Mouse (Mus musculus) lung, embryonic 15.5 days (tissue): Measurements from ENCODE around the gene Ccdc9. TPM values are rescaled to one million over a fixed set of nuclear protein-coding genes. Genes with fewer than 3 reads are reported as not detected.
"Not testable (repeated sequence)": the region's sequence is repeated elsewhere in the genome, so short reads cannot be mapped to it uniquely, and the experiment has no call there.

Source experiments
- ATAC-seq: fragments of 200-750 bp; cut with Nextera tagmentation; 2 replicates; pipeline ENCODE4 v1.8.0; 2017; ENCODE audit warnings: moderate number of reproducible peaks, borderline replicate concordance; ENCODE audit not compliant: low FRiP score, low TSS enrichment; ENCODE audit errors: extremely low read depth
- H3K27ac ChIP-seq: fragments of 300-500 bp; sonication (generic); 2 replicates; pipeline ENCODE4 v1.5.1; 2015; ENCODE audit warnings: moderate library complexity, mild to moderate bottlenecking, inconsistent platforms
- H3K27me3 ChIP-seq: fragments of 300-500 bp; sonication (generic); 2 replicates; pipeline ENCODE4 v1.6.1; 2015; ENCODE audit warnings: inconsistent platforms
- H3K36me3 ChIP-seq: fragments of 300-500 bp; sonication (generic); 2 replicates; pipeline ENCODE4 v1.6.1; 2015; ENCODE audit warnings: inconsistent platforms
- H3K4me1 ChIP-seq: fragments of 300-500 bp; sonication (generic); 2 replicates; pipeline ENCODE4 v1.6.1; 2015; ENCODE audit warnings: inconsistent platforms
- H3K4me2 ChIP-seq: fragments of 300-500 bp; sonication (generic); 2 replicates; pipeline ENCODE4 v1.6.1; 2015; ENCODE audit warnings: inconsistent platforms, mild to moderate bottlenecking, moderate library complexity
- H3K4me3 ChIP-seq: fragments of 300-500 bp; sonication (generic); 2 replicates; pipeline ENCODE4 v1.5.1; 2015; ENCODE audit warnings: mild to moderate bottlenecking, inconsistent platforms
- H3K9ac ChIP-seq: fragments of 300-500 bp; sonication (generic); 2 replicates; pipeline ENCODE4 v1.6.1; 2015; ENCODE audit warnings: inconsistent platforms
- H3K9me3 ChIP-seq: fragments of 300-500 bp; sonication (generic); 2 replicates; pipeline ENCODE4 v1.6.1; 2016; ENCODE audit warnings: inconsistent platforms
- WGBS: fragments of 180-500 bp; shearing (Covaris S2); methylation state at CpG from one replicate; pipeline ENCODE4 v1.1.7; 2015; 5-methylcytosine and 5-hydroxymethylcytosine counted together
- polyA plus RNA-seq: library from polyadenylated mRNA; unstranded; fragments of >200 nt; fragmentation: Nextera tagmentation; extraction: Ambion mirVana; gene quantifications from 2 replicates; pipeline ENCODE4 v1.2.1, GENCODE M21; 2015

The Ccdc9 gene
- polyA plus RNA-seq, 1 experiment from 2014 or later = 23.0 TPM

DNA sequence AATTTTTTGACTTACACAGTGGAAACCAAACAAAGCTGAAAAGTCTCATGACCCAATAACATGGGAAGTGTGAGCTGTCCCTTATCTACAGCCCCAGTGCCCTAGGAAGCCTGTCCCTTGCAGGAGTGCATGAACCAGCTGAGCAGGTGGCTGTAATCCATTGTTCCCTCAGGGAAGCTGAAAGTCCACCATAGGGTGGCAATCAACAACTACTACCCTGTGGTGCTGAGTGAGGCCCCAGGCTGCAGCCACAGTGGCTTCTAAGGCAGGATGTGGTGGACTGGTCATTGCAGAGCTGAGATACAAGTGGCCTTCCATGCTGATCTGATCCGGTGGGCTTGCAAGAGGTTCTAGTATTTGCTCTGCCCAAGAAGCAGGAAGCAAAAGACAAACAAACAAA lies 25.5 kb downstream of the Ccdc9 start:
- 62% methylated on average over 1 of the region's 1 CpGs for WGBS
- no peak for ATAC-seq

DNA sequence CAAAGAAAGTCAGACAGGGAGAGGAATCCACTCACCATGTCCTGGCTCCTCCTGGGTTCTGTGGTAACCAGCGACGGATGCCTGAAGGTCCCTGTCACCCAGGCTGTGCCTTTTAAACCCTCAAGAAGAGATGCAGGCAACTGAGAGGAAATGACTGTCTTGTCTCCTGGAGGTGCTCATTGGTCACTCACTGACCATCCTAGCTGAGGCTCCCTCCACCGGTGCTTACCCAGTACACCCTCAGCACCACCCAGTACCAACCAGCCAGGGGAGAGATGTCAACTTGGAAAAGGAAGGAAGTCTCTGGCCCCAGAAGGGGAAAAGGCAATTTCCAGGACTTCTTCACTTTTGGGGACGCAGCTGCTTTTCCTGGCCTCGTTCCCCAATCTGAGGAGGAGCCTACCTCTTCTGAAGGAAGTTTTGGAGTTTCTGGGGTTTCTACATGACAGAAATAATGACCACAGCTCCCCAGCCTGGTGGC lies 27.4 kb downstream of the Ccdc9 start, which contains the start of gene C5ar1:
Gene C5ar1 (minus strand): TSS at position 431 of the 481 bp plus-strand sequence.
- ATAC-seq = no peak
- Histone ChIP-seq H3K27ac (no peak within 1 kb of the TSS), H3K27me3 (no peaks in the 10 kb centered on the region), H3K9ac (no peak within 1 kb of the TSS), H3K36me3 (no peaks in the 10 kb centered on the region), H3K4me3 (no peak within 1 kb of the TSS), H3K4me2 (no peak within 1 kb of the TSS), H3K9me3 (no peaks in the 10 kb centered on the region), H3K4me1 (no peaks in the 10 kb centered on the region)
- WGBS = 86% methylated on average over 5 of the region's 5 CpGs

More for the DNA sequence above, 25.5 kb downstream of the Ccdc9 start:
- Histone ChIP-seq H3K9ac (no peak overlapping the region), H3K4me2 (no peak overlapping the region), H3K36me3 (no peaks in the 10 kb centered on the region), H3K27ac (no peak overlapping the region), H3K27me3 (no peaks in the 10 kb centered on the region), H3K4me1 (no peaks in the 10 kb centered on the region), H3K4me3 (no peak overlapping the region), H3K9me3 (no peaks in the 10 kb centered on the region)

DNA sequence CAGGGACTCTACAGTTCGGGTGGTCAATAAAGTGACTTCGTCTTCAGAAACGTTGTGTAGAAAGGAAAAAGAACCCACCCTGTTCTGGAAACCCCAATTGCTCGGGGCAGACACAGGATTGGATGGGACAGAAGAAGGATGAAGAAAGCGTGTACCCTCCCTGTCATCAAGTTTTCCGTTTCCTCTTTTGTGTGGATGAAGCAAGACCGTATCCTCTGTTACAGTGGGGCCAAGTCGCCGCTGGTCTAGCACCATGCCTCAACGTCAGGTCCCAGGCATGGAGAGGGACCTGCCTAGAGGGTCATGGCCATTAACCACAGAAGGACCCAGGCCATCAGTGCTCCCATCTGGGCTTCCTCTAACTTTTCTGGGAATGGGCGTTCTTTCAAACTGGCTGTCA lies 28.8 kb downstream of the Ccdc9 start:
- Histone ChIP-seq H3K36me3 (no peaks in the 10 kb centered on the region), H3K9ac (no peak overlapping the region), H3K4me2 (no peak overlapping the region), H3K27ac (no peak overlapping the region), H3K9me3 (no peaks in the 10 kb centered on the region), H3K4me3 (no peak overlapping the region), H3K4me1 (no peaks in the 10 kb centered on the region), H3K27me3 (no peaks in the 10 kb centered on the region)
- ATAC-seq = no peak
- WGBS = 89% methylated on average over 11 of the region's 11 CpGs

DNA sequence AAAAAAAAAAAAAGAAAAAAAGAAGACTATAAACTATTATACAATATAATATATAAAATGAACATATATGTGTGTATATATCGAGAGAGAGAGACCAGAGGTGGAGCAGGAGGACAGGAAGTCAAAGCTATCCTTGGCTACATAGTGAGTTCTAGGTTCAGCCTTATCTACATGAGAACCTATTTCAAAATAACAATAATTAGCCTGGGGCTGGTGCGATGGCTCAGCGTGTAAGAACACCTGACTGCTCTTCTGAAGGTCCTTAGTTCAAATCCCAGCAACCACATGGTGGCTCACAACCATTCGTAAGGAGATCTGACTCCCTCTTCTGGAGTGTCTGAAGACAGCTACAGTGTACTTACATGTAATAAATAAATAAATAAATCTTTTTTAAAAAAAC lies 30.6 kb downstream of the Ccdc9 start:
- 80% methylated on average over 4 of the region's 4 CpGs for WGBS
- H3K4me3 ChIP-seq, H3K27ac ChIP-seq, H3K9ac ChIP-seq, H3K36me3 ChIP-seq, H3K27me3 ChIP-seq, ATAC-seq, H3K4me1 ChIP-seq, H3K4me2 ChIP-seq, H3K9me3 ChIP-seq: not testable (repeated sequence)

DNA sequence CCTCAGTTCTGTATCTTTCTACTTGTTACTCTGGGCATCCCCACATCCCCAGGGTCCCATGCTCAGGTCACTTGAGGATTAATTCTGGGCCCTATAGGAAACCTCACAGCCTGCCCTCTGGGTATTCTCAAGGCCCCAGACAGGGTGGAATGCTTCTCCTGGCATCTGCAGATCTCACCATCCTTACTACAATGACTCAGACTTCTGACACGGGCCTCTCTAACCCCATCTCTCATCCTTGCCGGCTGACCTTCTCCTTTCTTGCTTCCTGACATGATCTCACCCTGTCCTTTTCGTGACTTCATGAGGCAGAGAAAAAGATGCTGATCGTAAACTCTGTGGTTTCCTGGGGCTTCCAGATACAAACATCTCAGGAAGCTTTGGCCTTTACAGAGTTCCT lies 32.4 kb downstream of the Ccdc9 start:
- Histone ChIP-seq H3K36me3 (no peaks in the 10 kb centered on the region), H3K27me3 (no peaks in the 10 kb centered on the region), H3K9me3 (no peaks in the 10 kb centered on the region), H3K4me3 (no peak overlapping the region), H3K4me1 (no peaks in the 10 kb centered on the region), H3K27ac (no peak overlapping the region), H3K4me2 (no peak overlapping the region), H3K9ac (no peak overlapping the region)
- 38% methylated on average over 4 of the region's 4 CpGs for WGBS
- ATAC-seq = no peak

DNA sequence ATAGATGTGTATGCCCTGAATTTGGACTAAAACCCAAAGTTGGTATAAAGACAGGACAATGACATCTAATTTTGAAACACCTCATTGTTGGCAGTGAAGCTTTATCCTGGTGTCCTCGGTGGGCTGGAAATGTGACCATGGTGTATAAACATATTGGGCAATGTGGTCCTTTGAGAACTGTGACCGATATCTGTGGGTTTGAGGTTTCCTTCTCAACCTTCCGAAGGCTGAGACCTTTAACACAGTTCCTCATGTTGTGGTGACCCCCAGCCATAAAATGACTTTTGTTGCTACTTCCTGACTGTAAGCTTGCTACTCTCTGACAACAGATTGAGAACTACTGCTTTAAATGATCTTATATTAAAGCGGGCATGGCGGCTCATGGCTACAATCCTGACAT lies 35.9 kb downstream of the Ccdc9 start:
- no peak overlapping the region for H3K4me3 ChIP-seq
- H3K27me3 ChIP-seq = no peaks in the 10 kb centered on the region
- no peaks in the 10 kb centered on the region for H3K9me3 ChIP-seq
- H3K9ac ChIP-seq = no peak overlapping the region
- H3K4me2 ChIP-seq = no peak overlapping the region
- ATAC-seq = no peak
- no peaks in the 10 kb centered on the region for H3K36me3 ChIP-seq
- no peak overlapping the region for H3K27ac ChIP-seq
- WGBS = 72% methylated on average over 5 of the region's 5 CpGs
- no peaks in the 10 kb centered on the region for H3K4me1 ChIP-seq

DNA sequence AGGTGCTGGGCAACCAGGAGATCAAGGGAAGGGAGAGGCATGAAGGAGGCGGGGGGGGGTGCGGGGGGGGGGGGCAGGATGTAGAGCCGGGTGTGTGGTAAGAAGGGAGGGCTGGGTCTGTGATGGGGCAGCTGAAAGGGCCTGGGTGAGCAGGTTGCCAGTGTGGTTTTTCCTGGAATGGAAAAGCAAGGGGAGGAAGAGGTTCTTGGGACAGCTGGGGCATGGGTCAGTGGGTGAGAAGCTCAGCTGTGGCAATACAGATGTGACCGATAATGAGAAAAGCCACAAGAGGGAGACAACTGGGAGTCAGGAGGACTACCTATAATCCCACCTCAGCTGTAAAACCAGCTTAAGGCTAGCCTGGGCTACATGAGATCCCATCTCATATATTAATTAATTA lies 40.6 kb downstream of the Ccdc9 start:
- H3K4me2 ChIP-seq = no peak overlapping the region
- H3K27ac ChIP-seq = no peak overlapping the region
- H3K4me3 ChIP-seq = no peak overlapping the region
- 0 out of 2 replicates have a peak, but pooled peaks cover 5% of the 10 kb centered on the region for H3K4me1 ChIP-seq
- WGBS = 38% methylated on average over 2 of the region's 4 CpGs
- no peaks in the 10 kb centered on the region for H3K9me3 ChIP-seq
- H3K9ac ChIP-seq = no peak overlapping the region
- no peaks in the 10 kb centered on the region for H3K27me3 ChIP-seq
- H3K36me3 ChIP-seq = no peaks in the 10 kb centered on the region
- ATAC-seq = no peak

DNA sequence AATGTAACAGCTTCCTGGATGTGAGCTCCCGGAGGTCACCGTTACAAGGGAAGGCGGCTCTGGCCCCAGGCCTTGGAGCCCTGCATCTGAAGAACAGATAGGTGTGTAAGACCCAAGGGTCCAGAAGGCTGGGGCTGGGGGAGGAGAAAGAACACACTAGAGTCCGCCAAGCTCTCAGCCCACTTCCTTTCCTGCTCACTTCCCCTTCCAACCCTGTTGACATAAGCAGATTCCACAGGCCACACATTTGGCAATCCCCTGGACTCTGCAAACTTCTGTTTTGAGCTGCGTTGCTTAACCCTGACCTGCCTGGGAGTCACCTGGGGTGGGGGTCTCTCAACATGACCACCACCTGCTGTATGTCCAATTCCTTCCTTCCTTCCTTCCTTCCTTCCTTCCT lies 42.5 kb downstream of the Ccdc9 start, which contains the start of gene C5ar2:
Gene C5ar2 (minus strand): TSS at position 88 of the 400 bp plus-strand sequence.
- 39% methylated on average over 5 of the region's 5 CpGs for WGBS
- ATAC-seq = peak; percentile 62; the same call in 1 of the 2 replicates

DNA sequence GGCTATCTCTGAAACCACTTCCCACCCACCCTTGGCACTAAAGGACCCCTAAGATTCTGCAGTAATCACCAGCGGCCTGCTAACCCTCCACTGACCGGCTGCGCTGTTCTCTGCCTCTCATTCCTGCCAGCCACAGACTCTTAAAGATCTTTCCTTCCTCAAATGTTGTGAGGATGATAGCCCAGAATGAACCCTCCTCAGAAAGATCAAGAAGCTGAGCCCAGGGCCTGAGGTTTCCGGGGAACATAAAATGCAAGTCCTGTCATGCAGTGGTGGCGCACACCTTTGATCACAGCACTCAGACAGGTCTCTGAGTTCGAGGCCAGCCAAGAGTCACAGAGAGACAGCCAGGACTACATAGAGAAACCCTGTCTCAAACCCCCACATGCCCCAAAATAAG lies 44.4 kb downstream of the Ccdc9 start:
- WGBS = 67% methylated on average over 6 of the region's 6 CpGs
- Histone ChIP-seq H3K9me3 (no peaks in the 10 kb centered on the region), H3K4me1 (0 out of 2 replicates have a peak, but pooled peaks cover 5% of the 10 kb centered on the region), H3K9ac (no peak overlapping the region), H3K4me3 (no peak overlapping the region), H3K36me3 (no peaks in the 10 kb centered on the region), H3K27ac (no peak overlapping the region), H3K4me2 (no peak overlapping the region), H3K27me3 (no peaks in the 10 kb centered on the region)
- no peak for ATAC-seq

More for the DNA sequence above, 42.5 kb downstream of the Ccdc9 start, which contains the start of gene C5ar2:
- Histone ChIP-seq H3K9ac (no peak within 1 kb of the TSS), H3K4me3 (no peak within 1 kb of the TSS), H3K4me2 (no peak within 1 kb of the TSS), H3K9me3 (no peaks in the 10 kb centered on the region), H3K27ac (peak within 1 kb of the TSS; percentile 16), H3K27me3 (no peaks in the 10 kb centered on the region), H3K36me3 (no peaks in the 10 kb centered on the region), H3K4me1 (0 out of 2 replicates have a peak, but pooled peaks cover 5% of the 10 kb centered on the region)

DNA sequence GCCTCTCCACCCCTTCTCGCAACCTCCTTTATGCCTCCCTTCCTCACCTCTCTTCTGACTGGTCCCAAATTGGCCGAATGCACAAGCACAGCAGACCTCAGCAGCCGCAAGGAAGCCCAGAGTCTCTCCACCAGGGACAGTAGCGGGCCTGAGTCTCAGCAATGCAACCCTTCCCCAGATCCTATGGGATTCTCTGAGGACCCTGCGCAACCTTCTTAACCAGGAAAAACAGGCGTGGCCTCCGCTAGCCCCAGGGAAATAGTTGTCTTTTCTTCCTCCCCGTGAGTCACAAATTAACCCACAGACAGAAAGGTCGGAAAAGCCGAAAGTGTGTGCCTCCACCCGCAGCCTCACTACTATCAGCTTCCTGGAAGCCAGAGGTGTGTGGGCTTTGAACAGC lies 44.8 kb downstream of the Ccdc9 start:
- Histone ChIP-seq H3K4me2 (no peak overlapping the region), H3K9me3 (no peaks in the 10 kb centered on the region), H3K27me3 (no peaks in the 10 kb centered on the region), H3K36me3 (no peaks in the 10 kb centered on the region), H3K4me3 (no peak overlapping the region), H3K9ac (no peak overlapping the region), H3K4me1 (0 out of 2 replicates have a peak, but pooled peaks cover 5% of the 10 kb centered on the region), H3K27ac (no peak overlapping the region)
- no peak for ATAC-seq
- 61% methylated on average over 11 of the region's 11 CpGs for WGBS

DNA sequence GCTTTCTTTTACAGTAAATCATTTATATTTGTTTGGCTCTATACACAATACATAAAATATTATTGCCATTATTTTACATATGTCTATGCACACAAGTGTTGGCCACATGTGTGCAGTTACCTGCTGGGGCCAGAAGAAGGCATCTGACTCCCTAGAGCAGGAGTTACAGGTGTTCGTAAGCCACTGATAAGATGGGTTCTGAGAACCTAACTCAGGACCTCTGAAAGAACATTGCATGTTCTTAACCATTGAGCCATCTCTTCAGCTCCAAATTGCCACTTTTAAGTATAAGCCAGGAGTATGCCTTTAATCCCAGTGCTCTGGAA lies 45.7 kb downstream of the Ccdc9 start:
- Histone ChIP-seq H3K9ac (no peak overlapping the region), H3K9me3 (no peaks in the 10 kb centered on the region), H3K36me3 (no peaks in the 10 kb centered on the region), H3K27ac (no peak overlapping the region), H3K27me3 (no peaks in the 10 kb centered on the region), H3K4me1 (0 out of 2 replicates have a peak, but pooled peaks cover 5% of the 10 kb centered on the region), H3K4me2 (no peak overlapping the region), H3K4me3 (no peak overlapping the region)
- ATAC-seq = no peak
- 86% methylated on average over 1 of the region's 1 CpGs for WGBS

DNA sequence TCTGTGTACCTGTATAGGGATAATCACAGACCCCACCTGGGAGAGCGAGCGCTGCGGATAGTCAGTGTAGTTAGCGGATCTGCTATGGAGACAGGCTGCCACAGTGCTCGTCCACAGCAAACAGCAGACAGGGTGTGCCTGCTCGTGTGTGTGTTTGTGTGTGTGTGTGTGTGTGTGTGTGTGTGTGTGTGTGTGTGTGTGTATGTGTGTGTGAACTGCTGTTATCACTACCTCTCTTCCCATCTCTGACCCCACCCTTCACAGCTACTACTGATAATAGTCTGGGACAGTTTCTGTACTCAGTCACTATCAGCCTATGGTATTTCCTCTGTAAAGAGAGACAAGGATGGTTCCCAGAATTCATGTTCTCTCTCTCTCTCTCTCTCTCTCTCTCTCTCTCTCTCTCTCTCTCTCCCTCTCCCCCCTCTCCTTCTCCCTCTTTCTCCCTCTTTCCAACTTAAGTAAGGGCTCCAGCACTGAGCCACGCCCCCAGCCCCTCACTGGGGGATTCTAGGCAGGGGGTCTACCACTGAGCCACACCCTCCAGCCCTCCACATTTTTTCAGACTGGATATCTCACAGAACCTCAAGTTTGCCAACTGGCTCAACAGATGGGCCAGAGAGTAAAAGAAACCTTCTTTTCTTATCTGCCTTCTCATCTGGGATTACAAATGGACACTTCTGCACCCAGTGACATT lies 46.2 kb downstream of the Ccdc9 start:
- Histone ChIP-seq H3K4me1 (0 out of 2 replicates have a peak, but pooled peaks cover 5% of the 10 kb centered on the region), H3K9me3 (no peaks in the 10 kb centered on the region), H3K27me3 (no peaks in the 10 kb centered on the region), H3K4me2 (no peak overlapping the region), H3K27ac (no peak overlapping the region), H3K4me3 (no peak overlapping the region), H3K36me3 (no peaks in the 10 kb centered on the region), H3K9ac (no peak overlapping the region)
- 65% methylated on average over 7 of the region's 7 CpGs for WGBS
- no peak for ATAC-seq
